Mouse (Mus musculus): Measurements from ENCODE around the gene Tldc2. TPM values are rescaled to one million over a fixed set of nuclear protein-coding genes. Genes with fewer than 3 reads are reported as not detected.

Gene Tldc2
- polyA plus RNA-seq, 1 experiment from 2014 or later, result not detected

DNA sequence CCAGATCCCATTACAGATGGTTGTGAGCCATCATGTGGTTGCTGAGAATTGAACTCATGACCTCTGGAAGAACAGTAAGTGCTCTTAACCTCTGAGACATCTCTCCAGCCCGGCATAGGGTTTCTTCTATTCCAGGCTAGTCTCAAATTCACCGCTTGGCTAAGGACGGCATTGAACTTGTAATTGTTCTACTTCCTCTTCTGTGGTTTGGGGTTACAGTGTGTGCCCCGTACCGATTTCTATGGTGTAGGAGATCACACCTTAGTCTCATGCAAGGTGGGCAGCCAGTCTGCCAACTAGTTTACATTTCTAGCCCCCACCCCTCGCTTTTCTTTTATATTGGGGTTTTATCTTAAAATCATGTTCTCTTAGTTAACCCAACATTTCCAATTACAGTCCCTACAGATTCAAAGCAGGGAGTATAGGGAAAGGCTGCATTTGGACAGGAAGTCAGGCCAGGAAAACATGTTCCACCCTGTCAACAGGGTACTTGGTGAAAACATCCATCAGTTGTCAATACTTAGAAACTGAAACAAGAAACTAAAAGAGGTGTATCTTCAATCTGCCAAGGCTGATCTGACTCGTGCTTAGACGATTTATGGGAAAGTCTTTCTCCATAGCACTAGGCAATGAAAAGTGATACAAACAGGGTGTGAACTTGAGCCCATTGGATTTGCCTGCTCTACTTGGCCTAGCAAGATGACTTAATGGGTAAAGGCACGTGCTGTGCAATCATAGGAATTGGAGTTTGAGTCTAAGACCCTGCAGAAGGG is 51.3 kb downstream of the Tldc2 start:
- H3K27ac ChIP-seq (replicated peaks), result no peak overlapping the region
- H3K4me1 ChIP-seq (replicated peaks), result peaks cover 41% of the 10 kb centered on the region
- no peak overlapping the region for H3K4me3 ChIP-seq (replicated peaks)
- H3K9ac ChIP-seq, result no peak overlapping the region
- H3K9me3 ChIP-seq (replicated peaks), result no peaks in the 10 kb centered on the region
- H3K4me2 ChIP-seq, result no peak overlapping the region
- 39% methylated on average over 9 of the region's 9 CpGs for WGBS (ENCODE audit: insufficient replicate concordance)
- ATAC-seq (ENCODE audit: insufficient read depth), result no peak
- no peaks in the 10 kb centered on the region for H3K36me3 ChIP-seq (replicated peaks)
- no peaks in the 10 kb centered on the region for H3K27me3 ChIP-seq

DNA sequence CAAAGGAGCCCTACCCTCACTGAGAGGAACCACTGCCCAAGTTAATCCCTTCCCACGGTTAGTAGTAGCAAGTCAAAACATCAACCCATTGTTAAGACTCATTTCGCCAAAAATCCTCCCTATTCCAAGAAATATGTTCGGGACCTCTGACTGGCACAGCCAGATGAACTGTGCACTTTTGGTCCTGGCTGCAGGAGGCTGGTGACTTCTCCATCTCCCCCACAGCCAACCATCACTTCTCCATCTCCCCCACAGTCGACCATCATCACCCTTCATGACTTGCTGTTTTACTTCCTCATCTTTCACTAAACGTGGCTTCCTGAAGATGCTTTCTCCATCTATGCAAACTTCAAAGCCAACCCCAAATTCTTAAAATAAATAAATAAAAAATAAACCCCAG is 52.0 kb downstream of the Tldc2 start:
- WGBS (ENCODE audit: insufficient replicate concordance), result 35% methylated on average over 5 of the region's 5 CpGs

DNA sequence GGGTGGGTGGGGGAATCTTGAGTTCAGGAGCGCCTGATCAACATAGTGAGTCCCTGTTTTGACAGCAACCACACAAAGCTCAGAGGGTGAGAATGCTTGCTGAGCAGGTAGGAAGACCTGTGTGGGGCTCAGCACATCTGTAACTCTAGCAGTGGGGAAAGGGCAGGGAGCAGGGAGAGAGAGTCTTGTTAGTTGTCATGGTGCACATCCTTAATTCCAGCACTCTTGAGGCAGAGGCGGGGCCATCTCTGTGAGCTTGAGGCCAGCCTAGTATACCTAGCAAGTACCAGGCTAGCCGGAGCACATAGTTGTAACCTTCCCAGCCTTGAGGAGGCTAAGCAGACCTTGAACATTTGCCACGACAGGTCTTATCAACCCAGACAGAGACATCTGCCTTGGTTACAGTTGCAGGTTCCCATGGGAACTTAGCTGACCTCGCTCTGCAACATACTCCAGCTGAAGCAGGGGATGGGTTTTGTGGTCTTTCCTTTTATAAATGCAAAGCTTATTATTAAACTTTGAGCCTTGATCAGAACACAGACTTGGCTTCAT is 52.5 kb downstream of the Tldc2 start:
- ATAC-seq (ENCODE audit: insufficient read depth), result no peak
- peaks cover 30% of the 10 kb centered on the region for H3K4me1 ChIP-seq (replicated peaks)
- H3K4me3 ChIP-seq (replicated peaks), result no peak overlapping the region
- WGBS (ENCODE audit: insufficient replicate concordance), result 51% methylated on average over 5 of the region's 5 CpGs
- H3K9me3 ChIP-seq (replicated peaks), result no peaks in the 10 kb centered on the region
- no peak overlapping the region for H3K4me2 ChIP-seq
- no peaks in the 10 kb centered on the region for H3K27me3 ChIP-seq
- no peak overlapping the region for H3K27ac ChIP-seq (replicated peaks)
- H3K9ac ChIP-seq, result no peak overlapping the region
- peaks cover 6% of the 10 kb centered on the region for H3K36me3 ChIP-seq (replicated peaks)

More for the DNA sequence above, 52.0 kb downstream of the Tldc2 start:
- Histone ChIP-seq H3K27me3 (no peaks in the 10 kb centered on the region), H3K4me3 (replicated peaks) (no peak overlapping the region), H3K4me1 (replicated peaks) (peaks cover 35% of the 10 kb centered on the region), H3K36me3 (replicated peaks) (peaks cover under 1% of the 10 kb centered on the region; the same call in 1 of the 2 replicates), H3K9me3 (replicated peaks) (no peaks in the 10 kb centered on the region), H3K9ac (no peak overlapping the region), H3K27ac (replicated peaks) (no peak overlapping the region), H3K4me2 (no peak overlapping the region)
- no peak for ATAC-seq (ENCODE audit: insufficient read depth)

DNA sequence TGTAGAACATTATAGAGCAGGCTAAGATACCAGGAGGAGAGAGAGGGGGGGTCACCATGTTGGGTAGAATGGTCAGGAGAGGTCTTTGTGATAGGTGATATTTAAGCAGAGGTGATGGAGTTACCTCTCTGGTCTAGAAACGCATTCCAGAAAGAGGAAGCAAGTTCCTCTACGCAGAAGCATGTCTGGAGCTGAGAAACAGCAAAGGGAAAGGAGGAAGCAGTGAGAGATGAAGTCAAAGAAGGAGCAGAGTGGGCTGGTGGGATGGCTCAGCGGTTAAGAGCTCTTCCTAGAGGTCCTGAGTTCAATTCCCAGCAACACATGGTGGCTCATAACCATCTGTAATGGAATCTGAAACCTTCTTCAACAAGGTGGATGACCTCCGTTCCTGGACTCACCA is 55.1 kb downstream of the Tldc2 start:
- WGBS (ENCODE audit: insufficient replicate concordance), result 44% methylated on average over 4 of the region's 4 CpGs
- Histone ChIP-seq H3K4me3 (replicated peaks) (no peak overlapping the region), H3K27ac (replicated peaks) (no peak overlapping the region), H3K9ac (no peak overlapping the region), H3K9me3 (replicated peaks) (no peaks in the 10 kb centered on the region), H3K4me1 (replicated peaks) (peaks cover 14% of the 10 kb centered on the region), H3K27me3 (no peaks in the 10 kb centered on the region), H3K36me3 (replicated peaks) (peaks cover 28% of the 10 kb centered on the region), H3K4me2 (no peak overlapping the region)
- no peak for ATAC-seq (ENCODE audit: insufficient read depth)

DNA sequence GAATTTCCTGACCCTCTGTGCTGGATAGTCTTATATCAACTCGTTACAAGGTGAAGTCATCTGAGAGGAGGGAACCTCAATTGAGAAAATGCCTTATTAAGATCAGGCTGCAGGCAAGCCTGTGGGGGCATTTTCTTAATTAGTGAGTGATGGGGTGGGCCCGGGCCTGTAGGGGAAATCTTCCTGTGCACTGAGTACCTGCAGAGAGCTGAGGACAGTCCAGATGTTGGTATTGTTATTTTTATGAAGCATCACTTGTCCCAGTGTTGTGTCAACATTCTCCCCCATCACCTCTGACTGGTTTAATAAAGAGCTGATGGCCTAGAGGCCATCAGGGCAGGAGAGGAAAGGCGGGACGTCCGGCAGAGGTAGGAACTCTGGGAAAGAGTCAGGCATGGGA is 57.3 kb downstream of the Tldc2 start:
- Histone ChIP-seq H3K27me3 (no peaks in the 10 kb centered on the region), H3K9me3 (replicated peaks) (no peaks in the 10 kb centered on the region), H3K27ac (replicated peaks) (no peak overlapping the region), H3K4me1 (replicated peaks) (peaks cover 4% of the 10 kb centered on the region), H3K36me3 (replicated peaks) (peaks cover 48% of the 10 kb centered on the region), H3K4me2 (no peak overlapping the region), H3K4me3 (replicated peaks) (no peak overlapping the region), H3K9ac (no peak overlapping the region)
- WGBS (ENCODE audit: insufficient replicate concordance), result 81% methylated on average over 5 of the region's 5 CpGs
- ATAC-seq (ENCODE audit: insufficient read depth), result no peak

DNA sequence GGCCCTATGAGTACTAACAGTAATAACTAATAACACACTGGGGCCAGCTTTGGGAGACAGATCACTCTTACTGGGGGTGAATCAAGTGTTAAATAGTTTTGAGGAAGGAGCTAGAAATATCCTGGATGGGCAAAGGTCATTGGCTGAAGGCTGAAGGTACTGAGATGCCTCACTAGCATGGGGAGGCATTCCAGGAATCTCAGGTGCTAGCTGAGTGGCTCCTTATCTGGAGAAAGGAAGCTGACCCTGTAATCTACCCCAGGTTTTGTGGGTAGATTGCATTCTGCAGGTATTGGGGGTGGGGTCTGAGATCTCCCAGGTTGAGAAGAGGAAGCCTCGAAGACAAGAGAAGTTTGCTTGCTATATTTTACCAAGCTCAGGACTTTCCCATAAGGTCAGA is 58.3 kb downstream of the Tldc2 start:
- 50% methylated on average over 1 of the region's 1 CpGs for WGBS (ENCODE audit: insufficient replicate concordance)
- Histone ChIP-seq H3K9me3 (replicated peaks) (no peaks in the 10 kb centered on the region), H3K27ac (replicated peaks) (no peak overlapping the region), H3K4me1 (replicated peaks) (no peaks in the 10 kb centered on the region; the same call in 1 of the 2 replicates), H3K9ac (no peak overlapping the region), H3K4me2 (no peak overlapping the region), H3K36me3 (replicated peaks) (peaks cover 58% of the 10 kb centered on the region), H3K27me3 (no peaks in the 10 kb centered on the region), H3K4me3 (replicated peaks) (no peak overlapping the region)
- ATAC-seq (ENCODE audit: insufficient read depth), result no peak

Other genes with a start within 250 kb of the Tldc2 start
- 6.3 and 6.6 TPM in 2 replicates for gene Tgif2, start 247.0 kb upstream of the Tldc2 start, polyA plus RNA-seq (2015; fragmentation: Nextera tagmentation; extraction: Ambion mirVana)
- gene 4930518I15Rik, start 229.1 kb upstream of the Tldc2 start, polyA plus RNA-seq (2015; fragmentation: Nextera tagmentation; extraction: Ambion mirVana), result 2.0 and 2.5 TPM in 2 replicates
- 124 and 140 TPM in 2 replicates for gene Rab5if, start 223.9 kb upstream of the Tldc2 start, polyA plus RNA-seq (2015; fragmentation: Nextera tagmentation; extraction: Ambion mirVana)
- 2.1 TPM in 2 replicates for gene Sla2, start 199.9 kb upstream of the Tldc2 start, polyA plus RNA-seq (2015; fragmentation: Nextera tagmentation; extraction: Ambion mirVana)
- 32.9 and 35.1 TPM in 2 replicates for gene Ndrg3, start 95.0 kb upstream of the Tldc2 start, polyA plus RNA-seq (2015; fragmentation: Nextera tagmentation; extraction: Ambion mirVana)
- 28.9 and 29.5 TPM in 2 replicates for gene Dsn1, start 79.9 kb upstream of the Tldc2 start, polyA plus RNA-seq (2015; fragmentation: Nextera tagmentation; extraction: Ambion mirVana)
- 1.4 and 1.7 TPM in 2 replicates for gene Soga1, start 7.8 kb upstream of the Tldc2 start, polyA plus RNA-seq (2015; fragmentation: Nextera tagmentation; extraction: Ambion mirVana)
- gene Samhd1, start 48.2 kb downstream of the Tldc2 start, polyA plus RNA-seq (2015; fragmentation: Nextera tagmentation; extraction: Ambion mirVana), result 15.2 and 18.1 TPM in 2 replicates
- gene Rbl1, start 117.5 kb downstream of the Tldc2 start, polyA plus RNA-seq (2015; fragmentation: Nextera tagmentation; extraction: Ambion mirVana), result 19.7 and 20.9 TPM in 2 replicates
- 159 and 170 TPM in 2 replicates for gene Rpn2, start 192.0 kb downstream of the Tldc2 start, polyA plus RNA-seq (2015; fragmentation: Nextera tagmentation; extraction: Ambion mirVana)
- gene Mroh8, start 192.5 kb downstream of the Tldc2 start, polyA plus RNA-seq (2015; fragmentation: Nextera tagmentation; extraction: Ambion mirVana), result 0.20 and 0.28 TPM in 2 replicates